Mouse (Mus musculus): Measurements from ENCODE around the gene Olfr734.

Olfr734 gene

DNA sequence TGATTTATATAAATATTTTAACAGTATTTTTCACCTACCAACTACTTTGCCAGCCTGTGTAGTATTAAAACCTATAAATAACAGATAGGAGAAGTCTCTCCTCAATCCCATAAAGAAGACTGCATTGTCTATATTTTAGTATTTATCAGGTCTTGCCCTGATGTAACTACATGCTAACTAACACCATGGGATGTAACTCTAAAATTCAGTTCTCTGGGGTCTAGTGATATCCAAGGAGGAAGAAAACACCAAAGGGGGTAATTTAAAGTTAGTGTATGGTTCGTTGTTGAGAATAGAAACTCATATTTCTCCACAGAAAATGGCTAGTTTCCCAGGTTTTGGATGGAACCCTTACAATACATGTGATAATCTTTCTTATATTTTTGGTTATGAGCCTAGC is at the start of gene Olfr734:
Gene Olfr734, minus strand, starts transcription at position 101 of the 400 bp plus-strand sequence.
- DNase-seq (ENCODE audit: extremely low read depth, low read depth, low spot score), result no peak

DNA sequence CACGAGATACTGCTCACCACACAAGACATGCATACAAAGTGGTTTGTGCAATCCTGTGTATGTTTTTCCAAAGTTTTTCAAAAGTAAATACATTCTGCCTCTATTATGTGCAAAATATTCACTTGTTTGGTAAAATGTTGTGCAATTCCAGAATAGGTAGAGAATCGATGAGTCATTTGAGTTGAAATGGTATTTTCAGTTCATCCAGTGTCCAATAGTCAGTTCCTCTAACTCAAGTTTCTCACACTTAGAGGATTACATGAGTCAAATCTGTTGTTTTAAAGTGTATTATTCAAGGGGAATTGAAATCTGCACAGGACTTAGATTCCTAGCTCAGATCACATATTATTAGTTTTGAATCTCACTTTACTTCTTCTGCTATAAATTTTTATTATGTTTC is 37.0 kb upstream of the Olfr734 start:
- no peak for DNase-seq (ENCODE audit: extremely low read depth, low read depth, low spot score)

DNA sequence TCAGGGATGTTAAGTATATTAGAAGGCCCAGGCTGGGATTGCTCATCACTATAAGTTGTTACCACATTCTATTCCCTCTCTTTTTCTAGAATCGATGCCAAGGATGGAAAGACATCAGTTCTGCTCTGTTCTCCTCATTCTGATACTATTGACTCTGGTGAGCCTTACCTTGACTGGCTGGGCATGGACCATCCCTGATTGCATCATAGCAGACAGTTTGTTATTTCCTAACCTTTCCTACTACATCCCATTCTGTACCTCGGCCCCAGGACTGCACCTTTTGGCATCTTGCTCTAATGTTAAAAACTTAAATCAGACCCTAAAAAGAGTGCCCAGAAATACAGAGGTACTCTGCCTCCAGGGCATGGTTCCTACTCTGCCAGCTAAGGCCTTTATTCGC is 33.9 kb upstream of the Olfr734 start:
- DNase-seq (ENCODE audit: extremely low read depth, low read depth, low spot score), result no peak

DNA sequence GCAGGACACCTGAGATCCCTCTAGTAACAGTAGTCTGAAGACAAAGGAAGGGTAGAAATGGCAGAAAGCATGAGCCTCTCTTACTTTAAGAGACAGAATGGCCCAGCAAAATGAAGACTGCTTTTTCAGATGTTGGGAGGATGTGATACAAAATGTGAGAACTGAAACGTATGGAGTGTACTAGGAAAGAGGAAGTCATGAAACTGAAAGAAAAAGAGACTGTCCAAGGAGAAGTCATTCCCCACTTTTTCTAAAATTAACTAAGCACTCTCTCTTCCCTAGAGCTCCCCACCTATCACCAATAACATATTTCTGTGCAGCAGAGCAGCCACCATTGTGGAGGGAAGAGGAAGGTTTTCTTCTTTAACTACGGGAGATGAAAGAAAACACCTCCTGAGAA is 31.0 kb upstream of the Olfr734 start, which contains the start of gene Tlr11:
Gene Tlr11, plus strand, starts transcription at position 322 of the 400 bp plus-strand sequence.
- no peak for DNase-seq (ENCODE audit: extremely low read depth, low read depth, low spot score)

DNA sequence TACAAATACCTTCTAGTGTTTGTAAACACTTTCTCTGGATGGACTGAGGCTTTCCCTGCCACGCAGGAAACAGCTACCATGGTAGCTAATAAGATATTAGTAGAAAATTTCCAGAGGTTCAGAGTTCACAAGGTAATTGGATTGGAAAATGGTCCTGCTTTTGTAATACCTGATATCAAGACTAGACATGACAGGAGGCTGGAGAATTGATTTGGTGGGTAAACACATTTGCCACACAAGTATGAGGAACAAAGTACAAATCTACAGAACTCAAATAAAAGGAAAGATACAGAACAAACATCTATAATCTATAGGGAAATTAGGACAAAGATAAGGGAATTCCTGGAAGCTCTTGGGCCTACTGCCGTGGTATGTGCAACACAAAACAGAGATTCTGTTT is 30.2 kb upstream of the Olfr734 start:
- no peak for DNase-seq (ENCODE audit: extremely low read depth, low read depth, low spot score)

DNA sequence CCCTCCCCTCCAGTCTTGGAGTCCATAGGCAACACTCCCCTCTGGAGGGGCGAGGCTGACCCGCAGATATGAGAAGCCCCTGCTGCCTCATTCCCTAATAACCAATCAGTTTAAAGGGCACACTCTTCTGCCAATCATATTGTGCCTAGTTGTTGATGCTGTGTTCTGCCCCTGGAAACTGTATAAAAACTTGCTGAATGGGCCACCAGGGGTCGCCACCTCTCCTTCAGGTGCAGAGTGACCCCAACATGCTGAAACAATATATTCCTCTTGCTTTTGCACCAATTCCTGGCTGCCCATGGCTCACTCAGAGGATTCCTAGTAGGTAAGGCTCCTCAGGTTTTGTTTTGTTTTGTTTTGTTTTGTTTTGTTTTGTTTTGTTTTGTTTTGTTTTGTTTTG is 25.9 kb upstream of the Olfr734 start:
- no peak for DNase-seq (ENCODE audit: extremely low read depth, low read depth, low spot score)

DNA sequence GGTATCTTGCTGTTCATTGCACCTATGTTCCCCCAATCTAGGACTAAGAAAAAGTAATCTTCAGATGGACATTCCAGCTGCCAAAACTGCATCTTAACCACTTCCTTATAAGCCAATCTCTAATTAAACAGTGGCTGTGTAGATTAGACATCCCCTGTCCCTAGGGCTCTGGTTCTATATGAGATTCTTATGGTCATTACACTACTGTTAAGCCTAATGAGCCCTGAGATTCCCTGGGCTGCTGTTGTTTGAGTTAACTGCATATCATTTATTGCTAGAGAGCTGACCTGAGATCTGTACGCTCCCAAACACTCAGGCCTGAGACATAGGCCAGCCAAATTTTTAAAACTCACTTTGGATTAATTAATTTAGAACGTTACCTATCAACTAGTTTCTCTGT is 22.2 kb upstream of the Olfr734 start, which contains the start of gene Olfr735:
Gene Olfr735, minus strand, starts transcription at position 77 of the 400 bp plus-strand sequence.
- DNase-seq (ENCODE audit: extremely low read depth, low read depth, low spot score), result no peak

DNA sequence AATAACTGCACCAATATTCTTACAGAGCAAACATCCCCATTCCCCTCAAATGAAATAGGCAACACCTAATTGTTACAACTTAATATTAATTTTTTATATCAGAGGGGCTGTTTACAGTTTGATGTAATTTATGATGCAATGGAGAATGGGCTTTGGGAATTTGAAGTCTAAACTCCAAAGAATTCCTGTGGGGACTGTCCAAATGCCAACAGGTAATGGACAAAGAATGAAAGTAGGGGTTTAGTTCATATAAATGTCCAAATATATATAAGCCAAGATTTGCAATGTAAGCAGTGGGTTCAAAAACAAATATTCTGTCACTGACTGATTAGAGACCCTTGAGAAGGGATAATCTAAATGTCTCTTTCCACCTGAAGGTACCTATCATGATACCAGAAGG is 25.1 kb downstream of the Olfr734 start, which contains the start of gene Olfr733:
Gene Olfr733, minus strand, starts transcription at position 101 of the 400 bp plus-strand sequence.
- DNase-seq (ENCODE audit: extremely low read depth, low read depth, low spot score), result no peak

DNA sequence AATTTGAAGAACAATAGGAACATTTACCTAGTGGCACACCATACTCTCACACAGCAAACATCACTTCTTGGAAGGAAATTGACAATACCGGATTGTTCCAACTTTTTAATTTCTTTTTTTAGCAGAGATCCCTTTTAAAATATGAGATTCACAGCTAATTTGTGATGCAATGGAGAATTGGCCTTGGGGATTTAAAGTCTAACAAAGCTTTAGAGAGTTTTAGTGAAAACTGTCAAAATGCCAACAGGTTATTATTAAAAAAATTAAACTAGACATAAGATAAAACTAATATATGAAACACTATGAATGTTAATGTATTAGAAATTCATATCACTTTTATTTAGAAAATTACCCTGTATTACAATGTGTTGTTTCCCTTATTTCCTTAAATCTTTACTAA is 42.5 kb downstream of the Olfr734 start, which contains the start of gene Olfr732:
Gene Olfr732, minus strand, starts transcription at position 101 of the 400 bp plus-strand sequence.
- DNase-seq (ENCODE audit: extremely low read depth, low read depth, low spot score), result no peak
